Mouse (Mus musculus) intestine, postnatal 0 days (tissue): ENCODE data around the gene Tldc2. TPM values are rescaled to one million over a fixed set of nuclear protein-coding genes. Genes with fewer than 3 reads are reported as not detected.

ENCODE experiments used
- ATAC-seq: fragments of 200-750 bp; cut with Nextera tagmentation; 2 replicates; pipeline ENCODE4 v1.8.0; 2017; ENCODE audit warnings: mild to moderate bottlenecking, moderate TSS enrichment, moderate library complexity
- H3K27ac ChIP-seq: fragments of 300-500 bp; sonication (generic); 2 replicates; pipeline ENCODE4 v1.5.1; 2014; ENCODE audit warnings: mild to moderate bottlenecking, low read depth, low read length, moderate library complexity
- H3K27me3 ChIP-seq: fragments of 300-500 bp; sonication (generic); replicated peaks from 2 replicates; pipeline ENCODE4 v1.6.1; 2014; ENCODE audit warnings: low read length, mixed read lengths; ENCODE audit not compliant: control insufficient read depth, insufficient read depth
- H3K36me3 ChIP-seq: fragments of 300-500 bp; sonication (generic); 2 replicates; pipeline ENCODE4 v1.6.1; 2014; ENCODE audit warnings: mild to moderate bottlenecking, moderate library complexity; ENCODE audit not compliant: control insufficient read depth, insufficient read depth
- H3K4me1 ChIP-seq: fragments of 300-500 bp; sonication (generic); replicated peaks from 2 replicates; pipeline ENCODE4 v1.6.1; 2014; ENCODE audit warnings: antibody characterized with exemption, low read length, mixed read lengths; ENCODE audit not compliant: control insufficient read depth, insufficient read depth
- H3K4me2 ChIP-seq: fragments of 300-500 bp; sonication (generic); replicated peaks from 2 replicates; pipeline ENCODE4 v1.6.1; 2014; ENCODE audit warnings: low read depth, mild to moderate bottlenecking, moderate library complexity
- H3K4me3 ChIP-seq: fragments of 300-500 bp; sonication (generic); 2 replicates; pipeline ENCODE4 v1.5.1; 2014; ENCODE audit warnings: low read depth, low read length
- H3K9ac ChIP-seq: fragments of 300-500 bp; sonication (generic); 2 replicates; pipeline ENCODE4 v1.6.1; 2014; ENCODE audit warnings: mild to moderate bottlenecking, low read depth, low read length
- H3K9me3 ChIP-seq: fragments of 300-500 bp; sonication (generic); 2 replicates; pipeline ENCODE4 v1.6.1; 2016; ENCODE audit warnings: mixed run types; ENCODE audit not compliant: control insufficient read depth
- CTCF ChIP-seq: sonication (generic); IDR thresholded peaks from 2 replicates; pipeline ENCODE4 v1.5.1; 2016; ENCODE audit warnings: low read depth, mild to moderate bottlenecking, control low read depth, antibody characterized with exemption, moderate library complexity
- WGBS: fragments of 180-500 bp; shearing (Covaris S2); extraction: QIAGEN DNeasy Blood & Tissue Kit; methylation state at CpG from one replicate; pipeline ENCODE4 v1.1.7; 2014; 5-methylcytosine and 5-hydroxymethylcytosine counted together
- polyA plus RNA-seq: library from polyadenylated mRNA; unstranded; fragments of >200 nt; fragmentation: Nextera tagmentation; extraction: Ambion mirVana; gene quantifications from 2 replicates; pipeline ENCODE4 v1.2.1, GENCODE M21; 2015

Tldc2 gene
- polyA plus RNA-seq, 1 experiment from 2014 or later, result not detected

GRCm38 (mm10) chr2:157129601-157130164, 42.8 kb downstream of the Tldc2 start:
- no peak for ATAC-seq
- Histone ChIP-seq H3K4me3 (0 out of 2 replicates have a peak overlapping the region, but pooled peaks have one; percentile 11), H3K27ac (peak overlapping the region; percentile 71), H3K4me2 (peak overlapping the region; percentile 55), H3K4me1 (peaks cover 11% of the 10 kb centered on the region; the same call in 1 of the 2 replicates), H3K9ac (0 out of 2 replicates have a peak overlapping the region, but pooled peaks have one; percentile 34), H3K27me3 (no peaks in the 10 kb centered on the region), H3K9me3 (no peaks in the 10 kb centered on the region), H3K36me3 (peaks cover 9% of the 10 kb centered on the region; the same call in 1 of the 2 replicates)
- no peak for TF ChIP-seq CTCF
- 33% methylated on average over 11 of the region's 11 CpGs for WGBS

GRCm38 (mm10) chr2:157130813-157131514, 44.1 kb downstream of the Tldc2 start:
- peak overlapping the region; percentile 45 for H3K4me2 ChIP-seq
- peak overlapping the region; percentile 57 for H3K27ac ChIP-seq

DNA sequence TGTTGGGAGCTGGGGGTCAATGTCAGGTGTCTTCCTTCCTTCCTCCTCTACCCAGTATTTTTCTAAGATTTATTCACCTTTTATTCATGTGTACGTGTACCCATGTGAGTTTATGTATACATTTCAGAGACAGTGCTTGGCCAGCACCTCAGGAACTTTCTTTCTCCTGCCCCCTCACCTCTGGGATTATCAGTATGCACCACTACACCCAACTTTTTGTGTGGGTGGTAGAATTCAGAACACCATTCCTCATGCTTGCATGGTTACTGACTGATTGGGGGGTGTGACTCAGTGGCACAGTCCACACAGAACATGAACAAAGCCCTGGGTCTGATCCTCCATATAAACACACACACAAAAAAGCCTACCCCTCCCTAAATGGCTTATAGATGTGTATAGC, 45.2 kb downstream of the Tldc2 start:
- Histone ChIP-seq H3K9ac (no peak overlapping the region), H3K4me1 (peaks cover 10% of the 10 kb centered on the region; the same call in 1 of the 2 replicates), H3K27me3 (no peaks in the 10 kb centered on the region), H3K36me3 (0 out of 2 replicates have a peak, but pooled peaks cover 4% of the 10 kb centered on the region), H3K9me3 (no peaks in the 10 kb centered on the region), H3K4me3 (no peak overlapping the region), H3K4me2 (no peak overlapping the region), H3K27ac (no peak overlapping the region)
- no peak for ATAC-seq
- no peak for TF ChIP-seq CTCF
- 83% methylated on average over 1 of the region's 1 CpGs for WGBS

More at GRCm38 (mm10) chr2:157130813-157131514, 44.1 kb downstream of the Tldc2 start:
- no peak for TF ChIP-seq CTCF
- ATAC-seq, result no peak
- H3K27me3 ChIP-seq, result no peaks in the 10 kb centered on the region
- peaks cover 9% of the 10 kb centered on the region; the same call in 1 of the 2 replicates for H3K36me3 ChIP-seq
- H3K4me1 ChIP-seq, result peaks cover 15% of the 10 kb centered on the region; the same call in 1 of the 2 replicates
- 65% methylated on average over 8 of the region's 8 CpGs for WGBS
- no peaks in the 10 kb centered on the region for H3K9me3 ChIP-seq
- H3K4me3 ChIP-seq, result no peak overlapping the region
- no peak overlapping the region for H3K9ac ChIP-seq

GRCm38 (mm10) chr2:157132686-157133540, 46.1 kb downstream of the Tldc2 start:
- no peak for ATAC-seq
- H3K27me3 ChIP-seq, result no peaks in the 10 kb centered on the region
- 80% methylated on average over 3 of the region's 3 CpGs for WGBS
- no peaks in the 10 kb centered on the region for H3K36me3 ChIP-seq
- no peak overlapping the region for H3K9ac ChIP-seq
- no peak overlapping the region for H3K27ac ChIP-seq
- H3K9me3 ChIP-seq, result no peaks in the 10 kb centered on the region
- H3K4me2 ChIP-seq, result no peak overlapping the region
- H3K4me1 ChIP-seq, result peaks cover 10% of the 10 kb centered on the region; the same call in 1 of the 2 replicates
- no peak overlapping the region for H3K4me3 ChIP-seq
- TF ChIP-seq CTCF, result no peak

GRCm38 (mm10) chr2:157133769-157134478, 47.1 kb downstream of the Tldc2 start:
- Histone ChIP-seq H3K4me3 (peak overlapping the region; percentile 62), H3K4me1 (0 out of 2 replicates have a peak, but pooled peaks cover 4% of the 10 kb centered on the region), H3K27ac (peak overlapping the region; percentile 76; the same call in 1 of the 2 replicates), H3K9me3 (no peaks in the 10 kb centered on the region), H3K36me3 (no peaks in the 10 kb centered on the region), H3K4me2 (peak overlapping the region; percentile 90), H3K27me3 (no peaks in the 10 kb centered on the region), H3K9ac (peak overlapping the region; percentile 65)
- WGBS, result 19% methylated on average over 11 of the region's 11 CpGs
- no peak for TF ChIP-seq CTCF
- ATAC-seq, result no peak
